Mouse (Mus musculus) limb, embryonic 15.5 days (tissue): ENCODE results near the gene Fcmr. TPM values are rescaled to one million over a fixed set of nuclear protein-coding genes. Genes with fewer than 3 reads are reported as not detected.

Experiments
- ATAC-seq: fragments of 200-750 bp; cut with Nextera tagmentation; 2 replicates; pipeline ENCODE4 v1.8.0; 2017; ENCODE audit warnings: low read depth, moderate TSS enrichment; ENCODE audit not compliant: insufficient number of reproducible peaks, low FRiP score, low TSS enrichment
- H3K27ac ChIP-seq: fragments of 300-500 bp; sonication (generic); 2 replicates; pipeline ENCODE4 v1.5.1; 2015; ENCODE audit warnings: moderate library complexity, mild to moderate bottlenecking, inconsistent platforms
- H3K27me3 ChIP-seq: fragments of 300-500 bp; sonication (generic); 2 replicates; pipeline ENCODE4 v1.6.1; 2015; ENCODE audit warnings: inconsistent platforms
- H3K36me3 ChIP-seq: fragments of 300-500 bp; sonication (generic); 2 replicates; pipeline ENCODE4 v1.6.1; 2015; ENCODE audit warnings: inconsistent platforms
- H3K4me1 ChIP-seq: fragments of 300-500 bp; sonication (generic); 2 replicates; pipeline ENCODE4 v1.6.1; 2015; ENCODE audit warnings: inconsistent platforms
- H3K4me2 ChIP-seq: fragments of 300-500 bp; sonication (generic); 2 replicates; pipeline ENCODE4 v1.6.1; 2015; ENCODE audit warnings: mild to moderate bottlenecking, inconsistent platforms
- H3K4me3 ChIP-seq: fragments of 300-500 bp; sonication (generic); 2 replicates; pipeline ENCODE4 v1.5.1; 2015; ENCODE audit warnings: mild to moderate bottlenecking, inconsistent platforms
- H3K9ac ChIP-seq: fragments of 300-500 bp; sonication (generic); 2 replicates; pipeline ENCODE4 v1.6.1; 2015; ENCODE audit warnings: inconsistent platforms
- H3K9me3 ChIP-seq: fragments of 300-500 bp; sonication (generic); 2 replicates; pipeline ENCODE4 v1.6.1; 2016; ENCODE audit warnings: inconsistent platforms
- WGBS: fragments of 180-500 bp; shearing (Covaris S2); methylation state at CpG from one replicate; pipeline ENCODE4 v1.1.7; 2015; 5-methylcytosine and 5-hydroxymethylcytosine counted together
- polyA plus RNA-seq: library from polyadenylated mRNA; unstranded; fragments of >200 nt; fragmentation: Nextera tagmentation; extraction: Ambion mirVana; gene quantifications from 2 replicates; pipeline ENCODE4 v1.2.1, GENCODE M21; 2015

The Fcmr gene
- polyA plus RNA-seq, 1 experiment from 2014 or later = 0.29 TPM

DNA sequence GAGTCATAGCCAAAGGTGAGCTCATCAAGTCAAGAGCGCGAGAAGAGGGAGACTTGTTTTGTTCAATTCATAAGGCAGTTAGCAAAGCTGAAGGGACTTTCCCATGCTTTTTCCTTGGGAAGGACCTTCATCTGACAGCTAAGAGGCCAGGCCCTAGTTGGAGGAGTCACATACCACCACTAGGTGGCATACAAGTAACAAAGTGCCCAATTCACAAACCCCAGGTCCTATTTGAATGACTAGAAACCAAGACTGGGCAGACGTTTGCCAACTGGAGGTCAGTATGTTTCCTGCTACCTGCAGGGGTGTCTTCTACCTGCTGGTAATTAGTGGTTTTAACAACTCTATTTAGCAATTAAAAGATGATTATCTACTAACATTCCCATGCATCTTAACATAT lies 9.7 kb downstream of the Fcmr start:
- no peak overlapping the region for H3K4me3 ChIP-seq
- 41% methylated on average over 3 of the region's 3 CpGs for WGBS
- no peak for ATAC-seq
- no peak overlapping the region for H3K4me2 ChIP-seq
- peaks cover 6% of the 10 kb centered on the region for H3K4me1 ChIP-seq
- no peaks in the 10 kb centered on the region for H3K9me3 ChIP-seq
- H3K27ac ChIP-seq = no peak overlapping the region
- H3K36me3 ChIP-seq = no peaks in the 10 kb centered on the region
- H3K9ac ChIP-seq = no peak overlapping the region
- peaks cover 23% of the 10 kb centered on the region for H3K27me3 ChIP-seq

DNA sequence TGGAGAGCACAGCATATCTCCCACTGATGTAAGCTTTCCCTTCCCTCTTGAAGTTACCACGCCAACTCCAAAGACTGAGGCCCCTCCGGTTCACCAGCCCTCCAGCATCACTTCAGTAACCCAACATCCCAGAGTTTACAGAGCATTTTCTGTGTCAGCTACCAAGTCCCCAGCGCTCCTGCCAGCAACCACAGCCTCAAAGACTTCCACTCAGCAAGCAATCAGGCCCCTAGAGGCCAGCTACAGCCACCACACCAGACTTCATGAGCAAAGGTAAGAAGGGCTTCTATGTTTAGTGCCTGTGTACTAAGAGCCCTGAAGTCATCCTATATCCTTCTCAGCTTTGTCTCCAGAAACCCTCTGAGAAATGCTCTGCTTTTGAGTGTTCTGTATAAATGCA lies 10.4 kb downstream of the Fcmr start:
- Histone ChIP-seq H3K9me3 (no peaks in the 10 kb centered on the region), H3K9ac (no peak overlapping the region), H3K27me3 (peaks cover 23% of the 10 kb centered on the region), H3K27ac (no peak overlapping the region), H3K4me2 (no peak overlapping the region), H3K4me1 (peaks cover 6% of the 10 kb centered on the region), H3K36me3 (no peaks in the 10 kb centered on the region), H3K4me3 (no peak overlapping the region)
- WGBS = 66% methylated on average over 3 of the region's 3 CpGs
- no peak for ATAC-seq

- Histone ChIP-seq H3K9ac (no peak overlapping the region), H3K9me3 (no peaks in the 10 kb centered on the region), H3K4me1 (peaks cover 6% of the 10 kb centered on the region), H3K4me2 (no peak overlapping the region), H3K27me3 (peaks cover 23% of the 10 kb centered on the region), H3K27ac (no peak overlapping the region), H3K36me3 (no peaks in the 10 kb centered on the region), H3K4me3 (no peak overlapping the region)
- WGBS = 20% methylated on average over 3 of the region's 3 CpGs
- ATAC-seq = no peak
These were observed 11.6 kb downstream of the Fcmr start for GRCm38 (mm10) chr1:130876931-130877509.

GRCm38 (mm10) chr1:130877889-130878614 lies 12.6 kb downstream of the Fcmr start:
- Histone ChIP-seq H3K4me1 (peaks cover 6% of the 10 kb centered on the region), H3K9ac (no peak overlapping the region), H3K27ac (no peak overlapping the region), H3K4me3 (peak overlapping the region; percentile 43), H3K27me3 (peaks cover 23% of the 10 kb centered on the region), H3K4me2 (peak overlapping the region; percentile 79), H3K9me3 (no peaks in the 10 kb centered on the region), H3K36me3 (no peaks in the 10 kb centered on the region)
- 0 out of 2 replicates have a peak, but pooled peaks have one; percentile 49 for ATAC-seq
- 3% methylated on average over 43 of the region's 43 CpGs for WGBS

GRCm38 (mm10) chr1:130879927-130880326 lies 14.5 kb downstream of the Fcmr start:
- no peak overlapping the region for H3K4me3 ChIP-seq
- peaks cover 23% of the 10 kb centered on the region for H3K27me3 ChIP-seq
- no peaks in the 10 kb centered on the region for H3K9me3 ChIP-seq
- peaks cover 6% of the 10 kb centered on the region for H3K4me1 ChIP-seq
- 86% methylated on average over 7 of the region's 7 CpGs for WGBS
- no peaks in the 10 kb centered on the region for H3K36me3 ChIP-seq
- no peak for ATAC-seq
- no peak overlapping the region for H3K9ac ChIP-seq
- H3K4me2 ChIP-seq = no peak overlapping the region
- H3K27ac ChIP-seq = no peak overlapping the region

GRCm38 (mm10) chr1:130883146-130883545 lies 17.7 kb downstream of the Fcmr start:
- ATAC-seq = no peak
- H3K4me1 ChIP-seq = peaks cover 4% of the 10 kb centered on the region
- 86% methylated on average over 4 of the region's 4 CpGs for WGBS

DNA sequence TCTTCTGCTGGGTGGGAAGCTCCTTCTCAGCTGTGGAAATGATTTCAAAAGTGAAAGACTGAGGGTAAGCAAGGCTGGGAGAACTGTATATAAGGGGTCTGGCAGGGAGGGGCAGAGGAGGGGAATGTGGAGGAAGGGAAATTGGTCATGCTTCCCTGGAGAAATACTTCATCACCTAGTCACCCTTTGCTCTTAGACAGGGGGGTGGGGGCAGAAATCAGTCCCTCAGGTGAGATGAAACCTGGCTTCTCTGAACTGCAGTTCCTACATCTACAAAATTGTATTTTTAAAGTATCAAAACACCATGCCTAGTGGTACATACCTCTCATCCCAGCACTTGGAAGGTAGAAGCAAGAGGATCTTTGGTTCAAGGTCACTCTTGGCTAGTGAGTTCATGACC lies 21.9 kb downstream of the Fcmr start, which contains the start of gene Il24:
Gene Il24, minus strand, starts transcription at position 101 of the 400 bp plus-strand sequence.
- Histone ChIP-seq H3K36me3 (no peaks in the 10 kb centered on the region), H3K4me1 (no peaks in the 10 kb centered on the region), H3K9ac (no peak within 1 kb of the TSS), H3K4me3 (no peak within 1 kb of the TSS), H3K4me2 (no peak within 1 kb of the TSS), H3K9me3 (no peaks in the 10 kb centered on the region), H3K27me3 (no peaks in the 10 kb centered on the region), H3K27ac (no peak within 1 kb of the TSS)
- ATAC-seq = no peak

More at GRCm38 (mm10) chr1:130883146-130883545, 17.7 kb downstream of the Fcmr start:
- no peaks in the 10 kb centered on the region for H3K36me3 ChIP-seq
- H3K9ac ChIP-seq = no peak overlapping the region
- H3K27me3 ChIP-seq = peaks cover 10% of the 10 kb centered on the region
- no peak overlapping the region for H3K4me2 ChIP-seq
- H3K4me3 ChIP-seq = no peak overlapping the region
- H3K27ac ChIP-seq = no peak overlapping the region
- H3K9me3 ChIP-seq = no peaks in the 10 kb centered on the region

- Histone ChIP-seq H3K27ac (no peak overlapping the region), H3K9ac (no peak overlapping the region), H3K4me3 (no peak overlapping the region), H3K9me3 (no peaks in the 10 kb centered on the region), H3K36me3 (no peaks in the 10 kb centered on the region), H3K4me2 (no peak overlapping the region), H3K27me3 (no peaks in the 10 kb centered on the region), H3K4me1 (no peaks in the 10 kb centered on the region)
- WGBS = 40% methylated on average over 1 of the region's 1 CpGs
- ATAC-seq = no peak
These were observed 27.0 kb downstream of the Fcmr start for GRCm38 (mm10) chr1:130892446-130892845.

DNA sequence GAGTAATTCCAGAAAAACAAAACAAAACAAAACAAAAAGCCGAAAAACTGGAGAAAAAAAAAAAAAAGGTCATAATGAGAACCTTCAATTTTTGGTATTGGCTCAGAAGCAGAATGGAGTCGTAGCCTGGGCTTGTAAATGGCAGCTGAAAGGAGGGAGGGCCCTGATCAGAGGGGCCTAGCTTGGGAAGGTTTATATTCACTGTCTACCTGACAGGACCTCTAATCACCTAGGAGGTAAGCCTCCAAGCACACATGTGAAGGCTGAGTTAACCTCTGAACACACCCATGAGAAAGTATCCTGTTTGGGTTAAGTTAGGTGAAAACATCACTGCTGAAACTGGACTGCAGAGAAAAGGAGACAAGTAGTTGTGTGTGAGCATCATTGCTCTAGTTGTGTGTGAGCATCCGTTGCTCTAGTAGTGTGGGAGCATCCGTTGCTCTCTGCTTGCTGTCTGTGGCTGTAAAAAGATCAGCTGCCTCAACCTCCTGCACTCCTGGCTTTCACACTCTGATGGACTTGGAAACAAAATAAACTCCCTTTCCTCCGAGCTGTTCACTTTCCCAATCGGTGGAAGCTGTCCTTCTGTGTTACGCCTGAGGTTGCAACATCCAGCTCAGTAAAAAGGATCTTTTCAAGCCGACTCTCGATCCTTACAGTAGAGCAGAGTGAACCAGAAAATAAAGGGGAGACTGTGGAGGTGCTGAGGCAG lies 28.0 kb downstream of the Fcmr start:
- Histone ChIP-seq H3K9ac (no peak overlapping the region), H3K27ac (no peak overlapping the region), H3K9me3 (no peaks in the 10 kb centered on the region), H3K36me3 (no peaks in the 10 kb centered on the region), H3K4me2 (no peak overlapping the region), H3K4me1 (no peaks in the 10 kb centered on the region), H3K27me3 (no peaks in the 10 kb centered on the region), H3K4me3 (no peak overlapping the region)
- ATAC-seq = no peak
- 58% methylated on average over 9 of the region's 9 CpGs for WGBS

DNA sequence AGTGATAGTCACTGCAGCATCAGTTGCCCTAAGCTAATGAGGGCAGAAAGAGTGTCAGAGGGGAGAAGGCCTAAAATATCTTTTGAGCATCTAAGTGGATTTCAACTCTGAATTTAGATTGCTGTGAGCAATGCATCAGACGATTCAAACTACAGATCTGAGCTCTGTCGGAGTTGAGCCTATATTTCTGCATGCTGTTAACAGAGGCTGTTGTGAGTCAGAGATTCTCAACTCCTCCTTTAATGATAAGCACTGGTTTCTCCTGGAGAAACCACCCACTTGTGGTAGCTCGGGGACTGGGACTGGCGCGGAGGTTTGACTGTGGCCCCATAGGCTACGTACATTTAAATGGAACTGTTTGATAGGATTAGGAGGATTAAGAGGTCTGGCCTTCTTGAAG lies 29.0 kb downstream of the Fcmr start:
- 70% methylated on average over 6 of the region's 6 CpGs for WGBS
- Histone ChIP-seq H3K9ac (no peak overlapping the region), H3K4me1 (no peaks in the 10 kb centered on the region), H3K4me3 (no peak overlapping the region), H3K36me3 (no peaks in the 10 kb centered on the region), H3K9me3 (no peaks in the 10 kb centered on the region), H3K27me3 (no peaks in the 10 kb centered on the region), H3K4me2 (no peak overlapping the region), H3K27ac (no peak overlapping the region)
- no peak for ATAC-seq

DNA sequence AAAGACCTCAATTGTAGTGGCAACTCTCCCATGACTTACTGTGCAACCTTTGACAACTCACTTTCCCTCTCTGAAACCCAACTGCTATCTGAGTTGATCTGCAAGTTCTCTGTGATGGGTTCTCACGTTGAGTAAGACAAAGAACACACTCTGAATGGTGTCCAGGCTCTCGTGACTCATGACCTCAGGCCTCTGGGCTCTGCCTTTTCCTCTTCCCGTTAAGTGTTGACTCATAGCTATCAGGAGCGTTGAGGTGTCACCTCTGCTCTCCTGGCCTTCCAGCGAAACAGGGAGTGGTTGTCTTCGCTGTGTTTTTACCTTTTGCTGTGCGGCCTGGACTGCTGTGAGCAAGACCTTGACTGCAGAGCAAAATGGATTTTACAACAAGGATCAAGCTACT lies 37.0 kb downstream of the Fcmr start:
- H3K27me3 ChIP-seq = no peaks in the 10 kb centered on the region
- ATAC-seq = no peak
- H3K27ac ChIP-seq = no peak overlapping the region
- no peak overlapping the region for H3K4me3 ChIP-seq
- no peak overlapping the region for H3K9ac ChIP-seq
- no peak overlapping the region for H3K4me2 ChIP-seq
- WGBS = 81% methylated on average over 7 of the region's 7 CpGs
- no peaks in the 10 kb centered on the region for H3K36me3 ChIP-seq
- no peaks in the 10 kb centered on the region for H3K4me1 ChIP-seq
- H3K9me3 ChIP-seq = no peaks in the 10 kb centered on the region

DNA sequence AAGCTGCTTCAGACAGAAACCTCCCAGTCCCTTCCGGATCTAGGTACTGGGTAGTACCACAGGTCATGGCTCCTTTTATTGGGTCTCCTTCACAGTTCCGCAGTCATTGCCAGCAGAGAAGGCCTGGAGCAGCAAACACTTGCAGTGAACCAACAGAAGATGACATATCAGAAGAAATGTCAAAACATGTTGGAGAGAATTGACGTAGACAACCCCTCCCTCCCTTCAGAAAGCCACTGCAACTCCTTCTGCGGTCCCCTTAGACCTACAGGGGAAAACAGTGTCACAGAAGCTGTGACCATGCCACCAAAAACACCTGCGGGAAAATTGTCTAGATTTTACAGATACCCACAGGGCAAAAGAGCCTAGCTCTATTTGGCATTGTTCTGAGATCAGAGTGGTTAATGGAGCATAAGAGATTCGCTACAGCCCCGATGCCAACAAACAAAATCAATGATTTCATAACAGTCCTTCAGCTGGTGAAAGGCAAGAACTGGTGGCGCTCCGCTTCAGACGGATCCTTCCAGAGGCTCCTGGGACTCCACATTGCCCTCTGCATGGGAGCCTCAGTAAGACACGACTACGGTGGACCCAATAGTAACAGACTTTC lies 46.0 kb downstream of the Fcmr start, which contains the start of gene Il20:
Gene Il20, minus strand, starts transcription at position 51 of the 610 bp plus-strand sequence.
- no peak within 1 kb of the TSS for H3K4me2 ChIP-seq
- H3K4me3 ChIP-seq = no peak within 1 kb of the TSS
- no peaks in the 10 kb centered on the region for H3K36me3 ChIP-seq
- no peak for ATAC-seq
- 87% methylated on average over 12 of the region's 12 CpGs for WGBS
- H3K27ac ChIP-seq = no peak within 1 kb of the TSS
- H3K9ac ChIP-seq = no peak within 1 kb of the TSS
- H3K4me1 ChIP-seq = no peaks in the 10 kb centered on the region
- no peaks in the 10 kb centered on the region for H3K27me3 ChIP-seq
- no peaks in the 10 kb centered on the region for H3K9me3 ChIP-seq
